Mouse (Mus musculus): ENCODE data around the gene Cherp. TPM values are rescaled to one million over a fixed set of nuclear protein-coding genes. Genes with fewer than 3 reads are reported as not detected.

Cherp gene
- total and polyA plus RNA-seq, 3 experiments = 16.2 to 303 (median 142) TPM

GRCm38 (mm10) chr8:72459881-72460533 is 15.0 kb downstream of the Cherp start:
- Histone ChIP-seq H3K27me3 (ENCODE audit: insufficient read depth, low read length) (no peaks in the 10 kb centered on the region), H3K36me3 (replicated peaks) (peaks cover 95% of the 10 kb centered on the region), H3K4me1 (ENCODE audit: insufficient read depth, low read depth, low read length) (peaks cover 17% of the 10 kb centered on the region), H3K4me3 (ENCODE audit: low read depth, low read length) (no peak overlapping the region), H3K9me3 (replicated peaks) (no peaks in the 10 kb centered on the region)
- DNase-seq (ENCODE audit: low spot score) (no peak), ATAC-seq (ENCODE audit: extremely low read depth, insufficient number of reproducible peaks, low FRiP score, poor library complexity, severe bottlenecking) (no peak)
- no peak for TF ChIP-seq CTCF (IDR thresholded peaks at IDR 0.05; ENCODE audit: low read depth, low read length)
- TF ChIP-seq POLR2AphosphoS5 (IDR thresholded peaks at IDR 0.05; ENCODE audit: insufficient replicate concordance, low read depth, low read length) = peak; percentile 65; the same call in 1 of the 2 replicates
- TF ChIP-seq GATA1 (IDR thresholded peaks at IDR 0.05; ENCODE audit: borderline replicate concordance, low read length) = no peak
- TF ChIP-seq TAL1 (conservative IDR thresholded peaks at IDR 0.05; ENCODE audit: low read depth, low read length) = no peak
- no peak for TF ChIP-seq GATA2 (IDR thresholded peaks at IDR 0.05; ENCODE audit: borderline replicate concordance, low read depth, low read length)

GRCm38 (mm10) chr8:72458457-72458856 is 16.6 kb downstream of the Cherp start:
- H3K4me3 ChIP-seq (ENCODE audit: low read depth, low read length) = no peak overlapping the region
- DNase-seq (ENCODE audit: low spot score) (no peak), ATAC-seq (ENCODE audit: extremely low read depth, insufficient number of reproducible peaks, low FRiP score, poor library complexity, severe bottlenecking) (no peak)
- H3K36me3 ChIP-seq (replicated peaks) = peaks cover 94% of the 10 kb centered on the region
- TF ChIP-seq POLR2AphosphoS5 (IDR thresholded peaks at IDR 0.05; ENCODE audit: insufficient replicate concordance, low read depth, low read length) (peak; percentile 65; the same call in 1 of the 2 replicates), GATA2 (IDR thresholded peaks at IDR 0.05; ENCODE audit: borderline replicate concordance, low read depth, low read length) (no peak)
- H3K27me3 ChIP-seq (ENCODE audit: insufficient read depth, low read length) = no peaks in the 10 kb centered on the region
- peaks cover 13% of the 10 kb centered on the region for H3K4me1 ChIP-seq (ENCODE audit: insufficient read depth, low read depth, low read length)
- H3K9me3 ChIP-seq (replicated peaks) = peaks cover 3% of the 10 kb centered on the region

DNA sequence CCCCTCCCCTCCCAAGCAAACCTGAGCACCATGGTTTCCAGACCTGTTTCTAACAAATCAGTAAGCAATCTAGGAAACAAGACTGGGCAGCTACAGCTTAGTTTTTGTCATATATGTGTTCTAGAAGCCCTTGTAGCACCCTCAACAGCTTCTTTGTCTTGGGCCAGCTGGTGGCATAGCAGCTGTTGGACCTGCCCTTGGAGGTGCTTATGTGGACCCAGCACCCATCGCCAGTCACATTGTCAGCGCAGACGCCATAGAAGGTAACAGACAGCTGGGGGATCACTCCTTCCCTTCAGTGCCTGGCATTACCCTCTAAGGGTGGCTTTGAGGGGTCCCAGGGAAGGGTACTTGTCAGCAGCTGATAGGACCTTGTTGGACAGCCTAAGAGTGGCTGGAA is 17.2 kb downstream of the Cherp start:
- ATAC-seq (ENCODE audit: extremely low read depth, insufficient number of reproducible peaks, low FRiP score, poor library complexity, severe bottlenecking) (no peak), DNase-seq (ENCODE audit: low spot score) (no peak)
- H3K4me3 ChIP-seq (ENCODE audit: low read depth, low read length) = no peak overlapping the region
- H3K9me3 ChIP-seq (replicated peaks) = peaks cover 3% of the 10 kb centered on the region
- no peaks in the 10 kb centered on the region for H3K27me3 ChIP-seq (ENCODE audit: insufficient read depth, low read length)
- peaks cover 9% of the 10 kb centered on the region; the same call in 1 of the 2 replicates for H3K4me1 ChIP-seq (ENCODE audit: insufficient read depth, low read depth, low read length)
- H3K36me3 ChIP-seq (replicated peaks) = peaks cover 94% of the 10 kb centered on the region
- no peak for TF ChIP-seq TAL1 (conservative IDR thresholded peaks at IDR 0.05; ENCODE audit: low read depth, low read length)
- TF ChIP-seq POLR2AphosphoS5 (IDR thresholded peaks at IDR 0.05; ENCODE audit: insufficient replicate concordance, low read depth, low read length) = no peak
- TF ChIP-seq GATA2 (IDR thresholded peaks at IDR 0.05; ENCODE audit: borderline replicate concordance, low read depth, low read length) = no peak
- no peak for TF ChIP-seq CTCF (IDR thresholded peaks at IDR 0.05; ENCODE audit: low read depth, low read length)
- no peak for TF ChIP-seq GATA1 (IDR thresholded peaks at IDR 0.05; ENCODE audit: borderline replicate concordance, low read length)

DNA sequence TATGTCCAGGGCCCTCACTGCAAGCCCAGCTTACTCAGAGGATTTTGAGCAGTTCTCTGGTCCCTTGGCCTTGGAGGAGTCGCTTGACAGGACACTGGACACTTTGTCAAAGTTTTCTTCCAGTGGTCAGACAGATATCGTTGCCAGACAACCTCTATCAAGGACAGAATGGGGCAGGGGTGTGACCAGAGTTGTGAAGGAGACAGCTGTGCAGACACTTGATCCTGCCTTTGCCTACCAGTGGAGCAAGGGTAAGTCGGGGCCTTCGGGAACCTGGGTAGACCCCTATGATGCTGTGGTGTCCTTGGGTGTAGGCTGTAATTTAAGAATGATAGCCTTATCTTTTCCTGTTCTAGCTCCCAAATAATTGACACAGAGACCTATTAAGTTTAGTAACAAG is 19.7 kb downstream of the Cherp start:
- TF ChIP-seq GATA2 (IDR thresholded peaks at IDR 0.05; ENCODE audit: borderline replicate concordance, low read depth, low read length) (no peak), TAL1 (conservative IDR thresholded peaks at IDR 0.05; ENCODE audit: low read depth, low read length) (no peak), GATA1 (IDR thresholded peaks at IDR 0.05; ENCODE audit: borderline replicate concordance, low read length) (no peak), POLR2AphosphoS5 (IDR thresholded peaks at IDR 0.05; ENCODE audit: insufficient replicate concordance, low read depth, low read length) (no peak), CTCF (IDR thresholded peaks at IDR 0.05; ENCODE audit: low read depth, low read length) (no peak)
- Histone ChIP-seq H3K9me3 (replicated peaks) (peaks cover 3% of the 10 kb centered on the region), H3K4me3 (ENCODE audit: low read depth, low read length) (no peak overlapping the region), H3K36me3 (replicated peaks) (peaks cover 90% of the 10 kb centered on the region), H3K4me1 (ENCODE audit: insufficient read depth, low read depth, low read length) (no peaks in the 10 kb centered on the region), H3K27me3 (ENCODE audit: insufficient read depth, low read length) (no peaks in the 10 kb centered on the region)
- DNase-seq (ENCODE audit: low spot score) (no peak), ATAC-seq (ENCODE audit: extremely low read depth, insufficient number of reproducible peaks, low FRiP score, poor library complexity, severe bottlenecking) (no peak)

- no peak for DNase-seq (ENCODE audit: low spot score)
- no peak for TF ChIP-seq TAL1 (conservative IDR thresholded peaks at IDR 0.05; ENCODE audit: low read depth, low read length)
- no peak for TF ChIP-seq GATA2 (IDR thresholded peaks at IDR 0.05; ENCODE audit: borderline replicate concordance, low read depth, low read length)
- no peak for TF ChIP-seq POLR2AphosphoS5 (IDR thresholded peaks at IDR 0.05; ENCODE audit: insufficient replicate concordance, low read depth, low read length)
- TF ChIP-seq GATA1 (IDR thresholded peaks at IDR 0.05; ENCODE audit: borderline replicate concordance, low read length) = no peak
- no peak for TF ChIP-seq CTCF (IDR thresholded peaks at IDR 0.05; ENCODE audit: low read depth, low read length)
- H3K36me3 ChIP-seq (replicated peaks) = peaks cover 90% of the 10 kb centered on the region
Observed at GRCm38 (mm10) chr8:72453904-72454303, 21.1 kb downstream of the Cherp start.

DNA sequence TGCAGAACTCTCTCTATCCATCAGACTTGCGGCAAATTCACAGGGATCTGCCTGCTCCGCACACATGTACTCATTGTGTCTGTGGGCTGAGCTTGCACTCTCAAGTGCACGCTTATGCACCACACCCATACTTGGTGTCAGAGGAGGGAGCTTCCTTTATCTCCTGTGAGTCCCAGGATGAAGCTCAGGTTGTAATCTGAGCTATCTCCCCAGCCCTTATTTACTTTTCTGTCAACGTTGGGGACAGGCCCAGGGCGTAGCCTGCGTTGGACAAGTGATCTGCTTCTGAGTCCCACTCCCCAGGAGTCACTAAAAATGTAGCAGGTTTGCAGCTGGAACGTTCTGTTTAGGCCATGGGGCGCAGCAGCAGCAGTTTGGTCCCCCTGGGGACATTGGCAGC is 23.5 kb downstream of the Cherp start:
- Histone ChIP-seq H3K9me3 (replicated peaks) (peaks cover 3% of the 10 kb centered on the region), H3K4me1 (ENCODE audit: insufficient read depth, low read depth, low read length) (peaks cover 12% of the 10 kb centered on the region), H3K36me3 (replicated peaks) (peaks cover 86% of the 10 kb centered on the region), H3K4me3 (ENCODE audit: low read depth, low read length) (no peak overlapping the region), H3K27me3 (ENCODE audit: insufficient read depth, low read length) (no peaks in the 10 kb centered on the region)
- TF ChIP-seq GATA2 (IDR thresholded peaks at IDR 0.05; ENCODE audit: borderline replicate concordance, low read depth, low read length) (no peak), POLR2AphosphoS5 (IDR thresholded peaks at IDR 0.05; ENCODE audit: insufficient replicate concordance, low read depth, low read length) (no peak)
- no peak for DNase-seq (ENCODE audit: low spot score)
- ATAC-seq (ENCODE audit: extremely low read depth, insufficient number of reproducible peaks, low FRiP score, poor library complexity, severe bottlenecking) = no peak

More at GRCm38 (mm10) chr8:72453904-72454303, 21.1 kb downstream of the Cherp start:
- Histone ChIP-seq H3K4me1 (ENCODE audit: insufficient read depth, low read depth, low read length) (no peaks in the 10 kb centered on the region; the same call in 1 of the 2 replicates), H3K27me3 (ENCODE audit: insufficient read depth, low read length) (no peaks in the 10 kb centered on the region), H3K9me3 (replicated peaks) (peaks cover 3% of the 10 kb centered on the region), H3K4me3 (ENCODE audit: low read depth, low read length) (no peak overlapping the region)
- no peak for ATAC-seq (ENCODE audit: extremely low read depth, insufficient number of reproducible peaks, low FRiP score, poor library complexity, severe bottlenecking)

All from G1E (cell line).